Mouse (Mus musculus) kidney, adult 8-10 months (tissue): ENCODE data around the gene Itga8.

Source experiments
- DNase-seq, 2 experiments: peaks; one replicate each; pipeline ENCODE4 v3.0.0; 2022

Itga8 gene

GRCm38 (mm10) chr2:12301431-12302170 is at the start of gene Itga8:
Itga8 (minus strand) TSS chr2:12301922.
- DNase-seq = peak; percentile 38 to 75

GRCm38 (mm10) chr2:12348914-12349313 is 47.2 kb upstream of the Itga8 start:
- no peak for DNase-seq

- no peak for DNase-seq
Observed at GRCm38 (mm10) chr2:12331962-12332361, 30.2 kb upstream of the Itga8 start.

- DNase-seq = no peak
Observed at GRCm38 (mm10) chr2:12329620-12330019, 27.9 kb upstream of the Itga8 start.

GRCm38 (mm10) chr2:12329068-12329407 is 27.3 kb upstream of the Itga8 start:
- DNase-seq = no peak

DNA sequence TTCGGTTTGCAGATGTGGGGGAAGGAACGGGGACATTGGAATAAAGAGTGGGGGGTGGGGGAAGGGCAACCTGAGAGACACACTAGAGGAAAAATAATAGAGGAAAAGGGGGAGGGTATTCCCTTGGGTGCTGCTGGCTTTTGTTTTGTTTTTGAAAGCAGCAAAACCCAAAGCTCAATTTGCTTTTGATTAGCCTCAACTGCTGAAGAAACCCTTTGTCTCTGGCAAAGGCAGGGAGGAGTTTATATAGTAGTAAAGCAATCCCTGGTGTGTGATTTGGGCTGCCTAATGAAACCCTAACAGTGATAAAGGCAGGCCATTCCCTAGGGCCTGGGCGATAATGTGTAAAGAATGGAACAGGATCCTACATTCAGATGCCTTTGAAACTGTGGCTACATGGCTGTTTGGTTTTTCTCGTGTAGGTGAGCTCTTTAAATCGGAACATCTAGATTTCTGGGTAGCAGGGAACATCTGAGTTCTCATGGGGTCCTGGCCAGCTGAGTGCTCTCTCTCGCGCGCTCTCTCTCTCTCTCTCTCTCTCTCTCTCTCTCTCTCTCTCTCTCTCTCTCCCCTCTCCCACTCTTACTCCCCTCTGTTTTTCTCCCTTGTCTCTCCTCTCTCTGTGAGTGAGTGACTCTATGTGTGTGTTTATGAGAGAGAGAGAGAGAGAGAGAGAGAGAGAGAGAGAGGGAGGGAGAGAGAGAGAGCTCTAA is 26.8 kb upstream of the Itga8 start:
- DNase-seq = no peak

GRCm38 (mm10) chr2:12327691-12328354 is 26.1 kb upstream of the Itga8 start:
- DNase-seq = no peak

- DNase-seq = peak in 1 of 2 experiments; percentile 7
Observed at GRCm38 (mm10) chr2:12327216-12327615, 25.5 kb upstream of the Itga8 start.

DNA sequence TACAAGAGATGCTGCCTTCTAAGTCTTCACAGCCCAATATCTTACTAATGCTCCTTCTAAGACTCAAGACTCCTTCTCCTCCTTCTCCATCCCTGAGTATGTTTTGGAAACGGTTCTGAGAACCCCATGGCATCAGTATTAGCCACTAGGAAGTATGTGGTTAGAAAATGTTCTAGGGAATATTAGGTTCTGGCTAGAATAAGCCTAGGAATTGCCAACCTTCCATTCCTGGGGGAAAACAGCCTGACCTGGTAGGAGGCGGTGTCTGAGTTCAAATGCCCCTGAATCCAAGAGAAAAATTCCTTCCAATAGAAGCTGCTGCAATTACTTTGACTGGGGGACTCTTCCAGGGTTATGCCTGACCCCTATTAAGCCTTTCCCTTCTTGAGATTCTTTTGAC is 24.1 kb upstream of the Itga8 start:
- no peak for DNase-seq

DNA sequence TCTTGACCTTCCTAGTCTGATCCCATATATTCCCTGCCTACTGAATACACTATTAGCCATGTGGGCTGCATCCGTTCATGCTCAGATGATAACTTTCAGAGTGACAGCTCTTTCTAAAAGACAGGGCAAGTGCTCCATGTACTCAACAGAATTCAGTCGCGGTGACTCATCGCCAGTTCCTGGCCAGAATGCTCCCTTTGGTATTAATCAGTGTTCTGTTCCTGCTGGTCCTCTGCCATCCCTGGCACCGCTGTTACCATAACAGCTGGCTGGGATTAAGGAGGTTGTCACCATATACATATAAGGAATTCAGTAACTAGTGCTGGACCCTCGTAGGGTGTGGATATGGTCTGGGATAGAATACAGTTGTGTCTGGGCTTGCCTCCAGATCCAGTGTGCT is 23.7 kb upstream of the Itga8 start:
- DNase-seq = no peak

- DNase-seq = no peak
Observed at GRCm38 (mm10) chr2:12320914-12321313, 19.2 kb upstream of the Itga8 start.

DNA sequence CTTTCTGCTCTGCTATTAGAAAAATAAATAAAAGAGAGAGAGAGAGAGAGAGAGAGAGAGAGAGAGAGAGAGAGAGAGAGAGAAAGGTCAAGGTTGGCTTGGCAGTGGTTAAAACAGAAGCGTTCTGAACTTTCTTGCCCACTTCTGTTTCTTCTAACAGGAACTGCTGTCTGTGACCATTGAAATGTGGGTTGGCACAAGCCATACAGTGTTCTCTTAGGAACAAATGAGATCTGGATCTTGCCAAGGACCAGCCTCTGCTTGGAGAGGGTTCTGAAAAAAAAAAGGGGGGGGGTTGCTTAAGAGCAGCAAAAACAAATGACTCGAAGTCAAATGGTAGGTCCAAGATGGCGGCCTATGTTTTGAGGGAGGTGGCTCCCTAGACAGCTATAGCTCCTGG is 17.0 kb upstream of the Itga8 start:
- no peak for DNase-seq

DNA sequence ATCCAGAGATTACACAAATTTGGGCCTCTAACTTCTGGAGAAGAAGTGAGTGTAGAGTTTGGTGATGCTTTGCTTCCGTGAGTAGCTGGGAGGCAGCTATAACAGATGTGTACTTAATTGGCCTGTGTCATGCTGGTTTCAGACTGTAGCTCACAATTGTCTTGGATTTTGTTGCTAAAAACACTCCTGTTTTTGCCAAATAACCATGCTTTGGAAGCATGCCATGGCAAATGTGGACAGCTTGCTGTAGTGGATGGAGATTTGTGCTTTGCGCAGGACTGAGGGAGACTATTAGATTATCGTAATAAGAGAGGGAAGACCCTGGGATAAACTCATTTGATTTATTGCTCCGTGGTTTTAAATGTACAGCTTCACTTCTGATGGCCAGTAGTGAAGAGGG is 16.3 kb upstream of the Itga8 start:
- DNase-seq = no peak

DNA sequence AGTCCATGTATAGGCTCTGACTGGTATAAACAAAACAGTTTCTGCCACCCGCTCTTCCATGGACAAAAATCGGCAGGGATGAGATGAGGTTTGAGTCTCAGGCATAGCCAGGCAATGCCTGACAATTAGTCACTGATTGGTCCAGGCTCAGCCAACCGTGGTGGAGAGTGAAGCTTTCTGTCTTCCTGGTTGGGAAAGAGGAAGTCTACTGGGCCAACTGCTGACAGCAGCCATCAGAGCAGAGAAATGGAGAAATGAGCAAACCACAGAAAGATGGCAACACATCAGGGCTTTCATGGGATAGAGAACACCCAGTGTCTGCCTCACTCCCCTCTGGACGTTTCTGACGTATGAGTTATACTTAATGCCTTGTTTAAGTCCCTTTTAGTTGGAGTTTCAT is 15.6 kb upstream of the Itga8 start:
- DNase-seq = no peak

DNA sequence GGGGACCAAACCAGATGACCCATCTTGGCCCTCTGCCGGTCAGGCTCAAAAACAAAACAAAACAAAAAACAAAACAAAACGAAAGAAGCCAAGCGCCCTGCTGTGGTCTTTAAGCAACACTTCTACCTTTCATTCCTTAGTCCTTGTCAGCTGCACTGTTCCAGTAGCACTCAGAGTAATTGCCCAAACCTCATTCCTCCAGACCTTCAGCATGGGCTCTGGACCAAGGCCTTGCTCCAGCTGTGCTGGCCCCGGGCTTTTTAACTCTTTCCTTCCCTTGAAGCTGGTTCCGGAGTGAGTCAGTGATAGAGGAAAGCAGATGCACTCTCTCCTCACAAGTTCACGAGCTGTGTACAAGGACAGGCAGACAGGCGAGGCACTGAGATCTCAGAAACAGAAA is 14.6 kb upstream of the Itga8 start:
- no peak for DNase-seq

DNA sequence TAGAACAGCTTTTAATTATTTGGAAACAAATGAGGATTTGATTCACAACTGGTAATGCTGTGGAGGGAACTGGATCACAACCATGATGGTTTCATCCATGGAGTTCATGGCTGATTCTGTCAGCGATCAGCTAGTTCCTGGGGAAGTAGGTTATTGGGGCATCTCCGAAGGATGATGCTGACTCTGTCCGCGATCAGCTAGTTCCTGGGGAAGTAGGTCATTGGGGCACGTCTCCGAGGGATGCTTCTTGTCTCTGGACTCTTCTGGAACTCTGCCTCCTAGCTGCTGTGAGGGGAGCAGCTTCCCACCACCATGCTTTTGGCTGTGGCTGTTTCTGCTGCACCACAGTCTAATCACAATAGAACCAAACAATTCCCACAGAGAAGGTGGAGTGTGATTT is 12.3 kb upstream of the Itga8 start:
- DNase-seq = no peak

- DNase-seq = no peak
Observed at GRCm38 (mm10) chr2:12308466-12308865, 6.7 kb upstream of the Itga8 start.

GRCm38 (mm10) chr2:12307311-12307710 is 5.6 kb upstream of the Itga8 start:
- DNase-seq = no peak

DNA sequence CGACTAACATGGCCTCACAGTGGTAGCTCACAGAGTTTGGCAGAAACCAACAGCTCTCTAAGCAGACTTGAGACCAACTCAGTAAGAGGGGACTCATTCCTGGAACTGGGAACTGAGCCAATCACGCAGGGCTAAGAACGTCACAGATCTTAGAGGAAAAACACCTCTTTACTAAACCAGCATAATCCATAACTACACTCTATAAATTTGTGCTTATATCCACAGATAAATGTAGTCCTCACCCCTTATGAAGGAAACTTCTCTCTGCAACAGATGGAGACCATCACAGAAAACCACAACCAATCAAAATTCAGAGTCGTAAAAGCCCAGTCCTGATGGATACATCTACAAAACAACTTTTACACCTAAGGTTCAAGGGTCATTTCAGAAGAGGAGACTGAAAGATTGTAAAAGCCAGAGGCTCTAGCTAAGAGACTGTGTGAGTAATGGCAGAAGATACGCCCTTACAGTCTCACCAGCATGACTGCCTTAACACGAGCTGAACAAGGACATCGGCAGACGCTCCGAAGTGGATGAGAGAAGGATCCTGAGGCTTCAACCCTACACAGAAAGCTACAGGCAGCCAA is 3.4 kb upstream of the Itga8 start:
- no peak for DNase-seq

- DNase-seq = no peak
Observed at GRCm38 (mm10) chr2:12300449-12301228, 1.1 kb downstream of the Itga8 start.

DNA sequence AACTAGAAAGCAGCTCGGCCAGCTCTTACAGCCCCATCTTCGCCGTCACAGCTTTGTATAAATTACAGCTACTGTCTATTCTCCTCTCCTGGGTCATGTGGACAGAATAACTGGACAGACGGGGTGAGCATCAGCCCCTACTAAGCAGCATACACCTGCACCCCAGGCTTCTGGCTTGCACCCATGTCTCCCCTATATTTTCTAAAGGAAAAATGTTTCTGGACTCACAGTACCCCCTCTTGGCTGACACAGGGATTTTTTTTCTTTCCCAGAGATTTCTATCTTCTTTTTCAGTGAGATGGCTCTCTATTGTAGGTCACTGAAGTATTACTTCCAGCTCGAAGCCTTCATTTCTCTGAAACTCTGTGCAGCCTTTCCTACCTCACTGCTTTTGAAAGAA is 4.4 kb downstream of the Itga8 start:
- DNase-seq = no peak

DNA sequence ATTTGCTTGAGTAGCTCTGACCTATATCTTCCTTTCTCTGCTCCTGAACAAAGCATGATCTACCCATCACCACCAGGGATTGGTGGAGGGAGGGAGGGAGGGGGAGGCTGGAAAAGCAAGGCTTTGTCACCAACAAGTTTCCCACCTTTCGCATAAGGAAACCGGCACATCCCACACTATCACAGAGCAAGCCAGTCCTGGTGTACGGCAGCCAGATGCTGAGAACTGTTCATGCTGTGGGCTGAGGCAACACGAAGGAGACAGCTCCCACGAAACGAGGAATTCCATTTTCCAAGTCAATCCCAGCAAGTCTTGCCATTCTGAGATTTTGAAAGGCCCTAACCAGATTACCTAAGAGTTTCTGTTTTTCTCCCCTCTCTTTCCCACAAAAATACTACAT is 6.6 kb downstream of the Itga8 start:
- no peak for DNase-seq

DNA sequence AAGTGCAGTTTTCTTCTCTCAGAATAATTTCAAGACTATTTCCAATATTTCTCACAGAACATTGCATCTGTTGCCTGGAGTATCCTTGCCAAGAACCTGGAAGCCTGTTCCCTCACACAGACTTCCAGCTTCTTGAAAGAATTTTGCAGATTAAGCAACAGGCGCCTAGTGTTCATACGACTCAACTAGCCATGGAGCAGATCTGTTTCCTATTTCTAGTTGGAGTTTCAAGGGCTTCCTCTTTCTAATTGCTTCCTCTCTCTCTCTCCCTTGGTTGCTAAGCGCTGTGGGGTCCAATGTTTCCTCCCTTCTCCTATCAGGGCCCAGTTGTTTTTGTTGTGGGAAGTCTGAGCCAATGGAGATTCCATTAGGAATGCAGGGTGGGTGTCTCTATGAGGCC is 7.7 kb downstream of the Itga8 start:
- no peak for DNase-seq
